Mouse (Mus musculus): ENCODE data around the gene Oma1.
A peak's percentile ranks its signal among the peaks of the same experiment; 100 is the strongest.

Gene Oma1

GRCm38 (mm10) chr4:103313587-103314525 lies at the start of gene Oma1:
Gene Oma1 (plus strand): TSS chr4:103313812.
- DNase-seq (ENCODE audit: low spot score) = peak; percentile 92

DNA sequence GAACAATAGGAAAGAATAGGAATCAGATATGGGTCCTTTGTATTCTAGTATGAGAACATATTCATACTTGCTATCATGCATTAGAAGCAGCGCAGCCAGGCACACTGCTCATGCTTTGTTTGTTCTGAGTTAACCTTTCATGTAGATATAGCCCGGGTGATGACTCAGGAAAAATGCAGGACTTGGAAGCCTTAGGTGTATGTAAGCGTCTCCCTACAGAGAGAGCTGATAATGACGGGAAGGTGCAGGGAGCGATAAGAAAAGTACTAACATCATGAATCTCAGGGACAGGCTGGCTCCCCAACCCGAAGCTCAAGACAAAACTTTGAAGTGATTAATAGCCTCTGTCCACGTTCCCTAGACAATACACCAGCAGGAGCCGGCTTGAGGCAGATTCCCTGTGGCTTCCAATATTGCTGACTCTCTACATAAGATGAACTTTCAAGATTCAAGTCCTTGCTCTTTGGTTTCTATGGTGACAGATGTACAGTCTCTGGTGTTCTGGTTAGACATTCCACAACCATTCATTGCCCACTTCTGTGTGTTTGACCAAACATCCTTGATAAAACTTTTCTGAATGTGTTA lies 49.7 kb upstream of the Oma1 start:
- DNase-seq (ENCODE audit: low spot score) = no peak

GRCm38 (mm10) chr4:103265166-103265565 lies 48.4 kb upstream of the Oma1 start:
- no peak for DNase-seq (ENCODE audit: low spot score)

GRCm38 (mm10) chr4:103269336-103269735 lies 44.3 kb upstream of the Oma1 start:
- DNase-seq (ENCODE audit: low spot score) = no peak

- DNase-seq (ENCODE audit: low spot score) = no peak
These were observed 40.6 kb upstream of the Oma1 start for GRCm38 (mm10) chr4:103273021-103273420.

GRCm38 (mm10) chr4:103288342-103288741 lies 25.3 kb upstream of the Oma1 start:
- DNase-seq (ENCODE audit: low spot score) = no peak

- no peak for DNase-seq (ENCODE audit: low spot score)
These were observed 22.8 kb upstream of the Oma1 start, which contains the start of gene 4921539E11Rik for GRCm38 (mm10) chr4:103290763-103291162. Gene 4921539E11Rik (minus strand): TSS chr4:103290863.

DNA sequence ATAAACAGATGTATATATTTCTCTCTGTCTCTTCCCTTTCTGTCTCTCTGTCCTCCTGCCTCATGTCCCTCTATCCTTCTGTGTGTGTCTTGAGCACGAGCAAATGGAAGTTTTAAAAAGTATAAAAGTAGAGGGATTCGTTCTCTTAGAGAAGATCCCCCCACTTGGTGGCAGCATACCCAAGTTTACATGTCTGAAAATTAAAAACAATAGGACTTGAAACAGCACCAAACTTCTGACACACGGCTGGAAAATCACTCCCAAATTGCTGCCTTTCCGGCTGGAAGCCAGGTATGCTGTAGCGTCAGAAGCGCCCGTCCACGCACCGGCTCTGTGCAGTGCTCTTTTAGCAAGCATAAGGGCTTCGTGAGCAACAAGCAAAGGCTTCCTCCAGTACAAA lies 14.3 kb upstream of the Oma1 start:
- DNase-seq (ENCODE audit: low spot score) = no peak

DNA sequence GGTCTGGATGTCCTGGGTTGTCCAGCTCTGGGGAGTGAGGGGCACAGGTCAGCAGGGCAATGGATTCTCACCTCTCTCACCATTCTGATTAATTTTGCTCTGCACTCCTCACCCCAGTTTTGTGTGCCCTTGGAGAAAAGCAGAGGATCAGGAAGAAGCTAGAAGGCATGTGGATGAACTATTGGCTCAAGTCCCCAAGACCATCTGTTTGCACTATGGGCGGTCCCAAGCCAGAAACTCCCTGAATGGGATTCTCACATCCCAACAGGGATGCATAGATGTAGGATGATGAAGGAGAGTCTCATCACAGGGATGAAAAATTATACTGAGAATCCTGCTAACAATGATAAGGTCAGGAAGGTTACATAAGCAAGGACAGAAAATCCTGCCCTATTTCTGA lies 9.8 kb upstream of the Oma1 start:
- no peak for DNase-seq (ENCODE audit: low spot score)

GRCm38 (mm10) chr4:103314526-103314910 lies 906 bp downstream of the Oma1 start:
- DNase-seq (ENCODE audit: low spot score) = no peak

GRCm38 (mm10) chr4:103315861-103316260 lies 2.2 kb downstream of the Oma1 start:
- DNase-seq (ENCODE audit: low spot score) = no peak

GRCm38 (mm10) chr4:103321461-103321860 lies 7.8 kb downstream of the Oma1 start:
- DNase-seq (ENCODE audit: low spot score) = no peak

DNA sequence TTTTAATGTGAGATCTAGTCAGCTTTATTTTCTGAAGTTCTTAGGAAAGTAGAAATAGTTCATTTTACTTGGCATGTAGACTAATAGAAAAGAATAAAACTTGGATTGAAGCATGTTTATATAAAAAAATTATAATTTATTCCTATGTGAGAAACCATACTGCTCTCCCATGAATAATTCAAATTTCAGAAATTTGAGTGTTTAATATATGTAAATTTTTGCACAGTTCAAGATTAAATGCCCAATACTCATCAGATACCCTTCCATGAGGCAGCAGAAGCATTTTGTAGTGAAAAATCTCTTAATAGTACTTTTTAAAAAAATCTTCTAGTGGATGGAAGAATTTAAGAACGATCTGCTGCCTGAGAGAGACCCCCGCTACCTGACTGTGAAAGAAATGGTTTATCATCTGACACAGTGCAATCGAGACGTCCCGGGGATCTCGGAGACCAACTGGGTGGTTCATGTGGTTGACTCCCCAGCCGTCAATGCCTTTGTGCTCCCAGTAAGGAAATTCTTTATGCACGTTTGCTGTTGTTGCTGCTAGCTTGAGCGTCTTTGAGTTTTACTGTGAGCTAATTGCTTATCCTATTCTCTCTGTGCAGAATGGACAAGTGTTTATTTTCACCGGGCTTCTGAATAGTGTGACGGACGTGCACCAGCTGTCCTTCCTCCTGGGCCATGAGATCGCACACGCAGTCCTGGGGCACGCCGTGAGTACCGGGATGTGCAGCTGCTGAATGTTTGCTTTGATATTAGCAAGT lies 11.3 kb downstream of the Oma1 start:
- no peak for DNase-seq (ENCODE audit: low spot score)

- no peak for DNase-seq (ENCODE audit: low spot score)
These were observed 13.4 kb downstream of the Oma1 start for GRCm38 (mm10) chr4:103326994-103327393.

- no peak for DNase-seq (ENCODE audit: low spot score)
These were observed 15.7 kb downstream of the Oma1 start for GRCm38 (mm10) chr4:103329348-103329747.

GRCm38 (mm10) chr4:103335134-103335533 lies 21.5 kb downstream of the Oma1 start:
- no peak for DNase-seq (ENCODE audit: low spot score)

GRCm38 (mm10) chr4:103340726-103341125 lies 27.1 kb downstream of the Oma1 start:
- DNase-seq (ENCODE audit: low spot score) = no peak

GRCm38 (mm10) chr4:103341620-103342019 lies 28.0 kb downstream of the Oma1 start:
- no peak for DNase-seq (ENCODE audit: low spot score)

DNA sequence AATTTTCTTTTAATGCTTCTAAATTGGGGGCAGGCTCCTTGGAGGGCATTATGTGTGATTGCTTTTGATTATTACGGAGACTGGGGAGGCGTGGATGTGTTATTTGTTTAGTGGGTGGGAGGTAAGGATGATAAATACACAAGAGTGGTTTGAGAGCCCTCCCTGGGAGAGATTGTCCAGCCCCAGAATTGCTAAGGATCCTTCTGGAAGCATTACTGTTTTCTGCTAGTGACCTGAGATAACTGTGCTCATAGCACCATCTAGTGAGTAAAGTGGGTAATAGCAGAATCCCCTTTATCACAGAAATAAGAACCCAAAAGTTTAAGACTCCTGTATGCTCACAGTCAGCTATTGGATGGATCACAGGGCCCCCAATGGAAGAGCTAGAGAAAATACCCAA lies 32.4 kb downstream of the Oma1 start:
- DNase-seq (ENCODE audit: low spot score) = peak; percentile 42

DNA sequence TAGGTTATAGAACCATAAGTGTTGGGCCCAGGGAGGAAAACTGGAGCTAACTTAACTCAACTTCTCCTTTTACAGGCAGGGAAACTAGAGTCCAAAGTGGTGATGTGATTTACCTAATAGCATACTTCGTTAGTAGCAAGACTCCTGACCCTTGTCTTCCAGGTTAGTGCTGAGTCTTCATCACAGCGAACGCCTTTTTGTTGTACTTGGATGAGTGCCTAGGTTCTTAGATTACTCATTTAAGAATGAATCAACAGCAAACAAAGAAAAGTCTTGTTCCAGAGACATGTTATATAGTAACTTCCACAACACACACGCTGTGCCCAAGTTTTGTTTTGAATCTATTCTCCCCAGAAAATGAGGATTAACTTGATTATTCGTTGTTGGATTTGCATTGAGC lies 33.2 kb downstream of the Oma1 start:
- DNase-seq (ENCODE audit: low spot score) = no peak

- DNase-seq (ENCODE audit: low spot score) = no peak
These were observed 35.6 kb downstream of the Oma1 start for GRCm38 (mm10) chr4:103349219-103349618.

GRCm38 (mm10) chr4:103352926-103353325 lies 39.3 kb downstream of the Oma1 start:
- no peak for DNase-seq (ENCODE audit: low spot score)

DNA sequence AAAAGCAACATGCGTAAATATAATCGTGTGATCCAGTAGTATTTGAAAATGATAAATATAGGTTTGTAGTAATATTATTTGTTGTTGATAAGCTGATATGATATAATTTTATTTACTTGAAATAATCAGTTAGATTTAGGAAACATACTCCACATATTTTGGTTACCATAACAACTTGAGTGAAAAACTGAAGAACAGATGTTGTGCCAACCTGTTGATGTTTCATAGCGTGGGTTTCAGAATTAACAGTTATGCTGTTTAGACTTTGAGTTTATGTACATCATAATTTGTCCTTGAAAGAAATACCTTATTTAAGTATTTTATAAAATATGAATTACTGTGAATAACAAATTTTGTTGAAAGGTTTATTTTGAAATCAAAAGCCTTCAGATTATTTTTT lies 43.8 kb downstream of the Oma1 start:
- no peak for DNase-seq (ENCODE audit: low spot score)

All from MN1 (cell line).